Mouse (Mus musculus) MEL (cell line): ENCODE measurements around the gene Gm42417. TPM values are rescaled to one million over a fixed set of nuclear protein-coding genes. Genes with fewer than 3 reads are reported as not detected.

Experiments
- DNase-seq: peaks from one replicate; pipeline ENCODE4 v3.0.0; 2011; ENCODE audit warnings: low read depth, low spot score
- H3K27ac ChIP-seq: 2 replicates; pipeline ENCODE4 v1.5.1; 2012; ENCODE audit warnings: low read depth, mild to moderate bottlenecking, control low read depth, low read length, moderate library complexity; ENCODE audit not compliant: control insufficient read depth
- H3K27me3 ChIP-seq, 2 experiments: fragments of 150-350 bp in 1 of 2; sonication (generic) in 1 of 2; 2 replicates each; pipeline ENCODE4 v1.6.1; 2012; ENCODE audit warnings: low read length in 2 of 2, mild to moderate bottlenecking in 2 of 2, improper control_type of control experiment in 1 of 2, moderate library complexity in 1 of 2; ENCODE audit not compliant: insufficient read depth in 2 of 2, control insufficient read depth in 1 of 2
- H3K36me3 ChIP-seq, 2 experiments: 2 replicates each; pipeline ENCODE4 v1.6.1; 2012 to 2014; ENCODE audit warnings: low read length in 2 of 2, improper control_type of control experiment in 1 of 2, inconsistent platforms in 1 of 2, mild to moderate bottlenecking in 1 of 2; ENCODE audit not compliant: insufficient read depth in 2 of 2, control insufficient read depth in 1 of 2
- H3K4me1 ChIP-seq, 2 experiments: fragments of 150-350 bp in 1 of 2; sonication (generic) in 1 of 2; 2 replicates each; pipeline ENCODE4 v1.6.1; 2012; ENCODE audit warnings: low read length in 2 of 2, improper control_type of control experiment in 1 of 2, mild to moderate bottlenecking in 1 of 2; ENCODE audit not compliant: insufficient read depth in 2 of 2, control insufficient read depth in 1 of 2
- H3K4me3 ChIP-seq, 2 experiments: fragments of 150-350 bp in 1 of 2; sonication (generic) in 1 of 2; 2 replicates each; pipeline ENCODE4 v1.5.1; 2012; ENCODE audit warnings: low read depth in 2 of 2, low read length in 2 of 2, mild to moderate bottlenecking in 2 of 2, moderate library complexity in 2 of 2, control low read depth in 1 of 2, improper control_type of control experiment in 1 of 2; ENCODE audit not compliant: control insufficient read depth in 1 of 2, insufficient read depth in 1 of 2
- H3K79me2 ChIP-seq: 2 replicates; pipeline ENCODE4 v1.6.1; 2012; ENCODE audit warnings: mild to moderate bottlenecking, low read length, moderate library complexity; ENCODE audit not compliant: control insufficient read depth, poor library complexity, insufficient read depth
- H3K9ac ChIP-seq: 2 replicates; pipeline ENCODE4 v1.6.1; 2012; ENCODE audit warnings: low read depth, mild to moderate bottlenecking, control low read depth, low read length, moderate library complexity; ENCODE audit not compliant: control insufficient read depth, poor library complexity, severe bottlenecking
- H3K9me3 ChIP-seq: fragments of 150-350 bp; sonication (generic); replicated peaks from 2 replicates; pipeline ENCODE4 v1.6.1; 2012; ENCODE audit warnings: mild to moderate bottlenecking, low read length, improper control_type of control experiment, moderate library complexity; ENCODE audit not compliant: insufficient read depth
- CHD1 ChIP-seq: IDR thresholded peaks from 2 replicates; pipeline ENCODE4 v1.6.1; 2012; ENCODE audit warnings: low read depth, mild to moderate bottlenecking, inconsistent platforms, low read length, improper control_type of control experiment
- CTCF ChIP-seq, 3 experiments: IDR thresholded peaks in 2 of 3; conservative IDR thresholded peaks in 1 of 3; 2 replicates each; pipeline ENCODE4 v1.5.1; 2011 to 2012; ENCODE audit warnings: low read length in 3 of 3, low read depth in 2 of 3, mild to moderate bottlenecking in 2 of 3, improper control_type of control experiment in 1 of 3, inconsistent platforms in 1 of 3, mixed read lengths in 1 of 3, moderate library complexity in 1 of 3; ENCODE audit not compliant: control insufficient read depth in 1 of 3, insufficient read depth in 1 of 3, poor library complexity in 1 of 3, severe bottlenecking in 1 of 3
- E2F4 ChIP-seq: IDR thresholded peaks from 2 replicates; pipeline ENCODE4 v1.6.1; 2011; ENCODE audit warnings: low read depth, low read length, improper control_type of control experiment, borderline replicate concordance
- EP300 ChIP-seq, 2 experiments: IDR thresholded peaks; 2 replicates each; pipeline ENCODE4 v1.6.1; 2011; ENCODE audit warnings: improper control_type of control experiment in 2 of 2, low read length in 2 of 2, low read depth in 1 of 2, mild to moderate bottlenecking in 1 of 2
- ETS1 ChIP-seq: IDR thresholded peaks from 2 replicates; pipeline ENCODE4 v1.6.1; 2012; ENCODE audit warnings: low read depth, mild to moderate bottlenecking, inconsistent platforms, low read length, improper control_type of control experiment, moderate library complexity
- GATA1 ChIP-seq: IDR thresholded peaks from 2 replicates; pipeline ENCODE4 v1.6.1; 2011; ENCODE audit warnings: low read depth, low read length, improper control_type of control experiment
- HCFC1 ChIP-seq: IDR thresholded peaks from 2 replicates; pipeline ENCODE4 v1.6.1; 2012; ENCODE audit warnings: low read depth, mild to moderate bottlenecking, inconsistent platforms, low read length, improper control_type of control experiment, moderate library complexity
- JUND ChIP-seq: IDR thresholded peaks from 2 replicates; pipeline ENCODE4 v1.6.1; 2011; ENCODE audit warnings: low read depth, mild to moderate bottlenecking, improper control_type of control experiment, low read length
- MAX ChIP-seq: IDR thresholded peaks from 2 replicates; pipeline ENCODE4 v1.6.1; 2011; ENCODE audit warnings: low read length, improper control_type of control experiment
- MYB ChIP-seq: IDR thresholded peaks from 2 replicates; pipeline ENCODE4 v1.6.1; 2011; ENCODE audit warnings: mild to moderate bottlenecking, low read depth, low read length, improper control_type of control experiment
- MYC ChIP-seq: IDR thresholded peaks from 2 replicates; pipeline ENCODE4 v1.6.1; 2011; ENCODE audit warnings: low read depth, mild to moderate bottlenecking, low read length, improper control_type of control experiment, moderate library complexity
- NELFE ChIP-seq: IDR thresholded peaks from 2 replicates; pipeline ENCODE4 v1.6.1; 2011; ENCODE audit warnings: low read depth, low read length, improper control_type of control experiment
- RAD21 ChIP-seq: IDR thresholded peaks from 2 replicates; pipeline ENCODE4 v1.6.1; 2011; ENCODE audit warnings: mild to moderate bottlenecking, low read depth, low read length, improper control_type of control experiment
- RCOR1 ChIP-seq: IDR thresholded peaks from 2 replicates; pipeline ENCODE4 v1.6.1; 2012; ENCODE audit warnings: low read depth, mild to moderate bottlenecking, inconsistent platforms, low read length, improper control_type of control experiment
- SIN3A ChIP-seq: IDR thresholded peaks from 2 replicates; pipeline ENCODE4 v1.6.1; 2012; ENCODE audit warnings: low read length, improper control_type of control experiment, inconsistent platforms
- SMC3 ChIP-seq: IDR thresholded peaks from 2 replicates; pipeline ENCODE4 v1.6.1; 2011; ENCODE audit warnings: low read depth, low read length, improper control_type of control experiment
- TAL1 ChIP-seq: IDR thresholded peaks from 2 replicates; pipeline ENCODE4 v1.6.1; 2012; ENCODE audit warnings: mild to moderate bottlenecking, inconsistent platforms, low read length, moderate library complexity, mixed read lengths
- TBP ChIP-seq: IDR thresholded peaks from 2 replicates; pipeline ENCODE4 v1.8.0; 2011; ENCODE audit warnings: low read depth, low read length, improper control_type of control experiment
- ZC3H11A ChIP-seq: IDR thresholded peaks from 2 replicates; pipeline ENCODE4 v1.6.1; 2012; ENCODE audit warnings: low read depth, mild to moderate bottlenecking, inconsistent platforms, low read length, improper control_type of control experiment
- ZKSCAN1 ChIP-seq: IDR thresholded peaks from 2 replicates; pipeline ENCODE4 v1.6.1; 2012; ENCODE audit warnings: low read depth, mild to moderate bottlenecking, inconsistent platforms, low read length, improper control_type of control experiment, moderate library complexity
- ZMIZ1 ChIP-seq: IDR thresholded peaks from 2 replicates; pipeline ENCODE4 v1.6.1; 2012; ENCODE audit warnings: low read depth, mild to moderate bottlenecking, inconsistent platforms, low read length, improper control_type of control experiment, moderate library complexity
- ZNF384 ChIP-seq: IDR thresholded peaks from 2 replicates; pipeline ENCODE4 v1.6.1; 2012; ENCODE audit warnings: low read depth, mild to moderate bottlenecking, inconsistent platforms, low read length, improper control_type of control experiment
- polyA plus RNA-seq, 2 experiments: library from polyadenylated mRNA; stranded (reverse) in 1 of 2; unstranded in 1 of 2; fragments of >175 nt in 1 of 2; fragments of >200 nt in 1 of 2; gene quantifications; 2 replicates each; pipeline versions ENCODE4 v1.2.1 to v1.2.4; 2012; ENCODE audit warnings: low replicate concordance in 2 of 2, low read depth in 1 of 2; ENCODE audit not compliant: insufficient read length in 2 of 2, insufficient read depth in 1 of 2, missing spikeins in 1 of 2
- total RNA-seq: library from RNA; depleted of rRNA; stranded (reverse); fragments of 300-350 nt; gene quantifications from 2 replicates; pipeline ENCODE4 v1.2.3, GENCODE M21; 2012

Gm42417 gene
- total and polyA plus RNA-seq, 3 experiments: 0.74 TPM; not detected in 2

DNA sequence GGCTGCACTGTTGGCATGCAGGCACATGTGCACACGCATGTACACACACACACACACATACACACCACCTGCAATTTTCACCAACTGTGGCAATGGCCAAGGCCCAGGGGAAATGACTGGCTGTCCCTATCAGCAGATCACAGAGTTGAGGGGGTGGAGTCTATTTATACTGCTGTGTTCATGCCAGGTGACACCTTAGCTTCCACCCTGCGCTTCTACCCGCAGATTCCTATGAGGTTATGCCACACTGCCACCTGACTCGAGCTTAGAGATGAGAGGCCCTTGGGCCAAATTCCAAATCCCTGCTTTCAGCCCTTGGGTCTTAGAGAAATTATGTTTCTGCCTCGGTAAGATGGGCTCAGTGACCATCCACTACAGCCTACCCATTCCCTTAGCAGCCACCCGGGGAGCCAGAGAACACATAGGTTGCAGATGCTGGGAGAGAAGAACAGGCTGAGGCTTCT lies 4.6 kb downstream of the Gm42417 start:
- no peak overlapping the region for H3K9ac ChIP-seq
- TF ChIP-seq E2F4: no peak
- TF ChIP-seq MYB: no peak
- no peak for TF ChIP-seq NELFE
- no peak for TF ChIP-seq JUND
- no peak for TF ChIP-seq ZKSCAN1
- TF ChIP-seq SMC3: no peak
- TF ChIP-seq GATA1: no peak
- no peak overlapping the region for H3K27ac ChIP-seq
- no peak overlapping the region for H3K4me3 ChIP-seq
- H3K4me1 ChIP-seq: peaks cover 0 to 4% of the 10 kb centered on the region in 2 experiments; a peak in 2 of 4 replicates
- DNase-seq: peak; percentile 29
- H3K27me3 ChIP-seq: no peaks in the 10 kb centered on the region
- H3K36me3 ChIP-seq: no peaks in the 10 kb centered on the region
- no peaks in the 10 kb centered on the region for H3K79me2 ChIP-seq
- no peaks in the 10 kb centered on the region for H3K9me3 ChIP-seq

DNA sequence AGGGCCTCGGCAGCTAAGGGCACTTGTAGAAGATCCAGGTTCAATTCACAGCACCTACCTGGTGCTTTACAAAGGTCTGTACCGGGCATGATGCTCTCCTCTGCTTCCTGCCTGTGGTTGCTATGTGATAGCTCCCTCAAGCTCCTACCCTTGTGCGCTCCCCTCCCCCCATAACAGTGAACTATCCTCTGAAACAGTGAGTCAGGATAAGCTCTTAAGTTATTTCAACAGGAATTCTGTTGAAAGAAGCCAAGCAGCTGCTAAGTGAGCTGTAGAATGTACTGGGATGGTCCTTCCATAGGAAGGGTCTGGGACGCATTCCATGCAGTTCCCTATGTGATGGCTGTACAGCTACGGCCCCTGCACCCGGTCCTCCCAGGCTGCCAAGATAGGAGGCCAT lies 5.7 kb downstream of the Gm42417 start:
- no peak overlapping the region for H3K27ac ChIP-seq
- H3K4me3 ChIP-seq: no peak overlapping the region
- H3K9ac ChIP-seq: no peak overlapping the region
- H3K4me1 ChIP-seq: peaks cover 0 to 5% of the 10 kb centered on the region in 2 experiments; a peak in 2 of 4 replicates
- no peaks in the 10 kb centered on the region for H3K79me2 ChIP-seq
- H3K36me3 ChIP-seq: peaks cover 0 to 1% of the 10 kb centered on the region in 2 experiments; a peak in 1 of 4 replicates
- TF ChIP-seq ZC3H11A: no peak
- TF ChIP-seq EP300 (IDR thresholded peaks at IDR 0.05; ENCODE audit: low read depth in 1 of 2, low read length in 2 of 2): no peak
- TF ChIP-seq E2F4: no peak
- TF ChIP-seq RAD21: no peak
- TF ChIP-seq ZKSCAN1: no peak
- no peak for TF ChIP-seq MAX
- no peak for TF ChIP-seq CTCF (IDR thresholded peaks at IDR 0.05 in 2 of 3, conservative IDR thresholded peaks at IDR 0.05 in 1 of 3; ENCODE audit: control insufficient read depth in 1 of 3, insufficient read depth in 1 of 3, low read depth in 2 of 3, low read length in 3 of 3, poor library complexity in 1 of 3, severe bottlenecking in 1 of 3)
- TF ChIP-seq TAL1: no peak
- TF ChIP-seq GATA1: no peak
- TF ChIP-seq HCFC1: no peak
- TF ChIP-seq ZMIZ1: no peak
- TF ChIP-seq SIN3A: no peak
- TF ChIP-seq ZNF384: no peak
- TF ChIP-seq RCOR1: no peak
- no peak for TF ChIP-seq CHD1
- no peak for TF ChIP-seq TBP
- TF ChIP-seq MYC: no peak
- no peak for TF ChIP-seq ETS1
- no peak for DNase-seq
- H3K27me3 ChIP-seq: no peaks in the 10 kb centered on the region
- H3K9me3 ChIP-seq: no peaks in the 10 kb centered on the region
